Mouse (Mus musculus) gastrocnemius, postnatal 36 days (tissue): ENCODE data around the gene Nup160. TPM values are rescaled to one million over a fixed set of nuclear protein-coding genes. Genes with fewer than 3 reads are reported as not detected.

ENCODE experiments used
- DNase-seq, 2 experiments: peaks; one replicate each; pipeline ENCODE4 v3.0.0; 2022
- intact Hi-C: fragments of 180-260 bp; cut with DNase I; formaldehyde crosslinking; loops from one replicate; pipeline ENCODE4 v1.15.1; 2025
- total RNA-seq, 2 experiments: library from RNA; stranded (reverse); gene quantifications; 2 replicates each; pipeline ENCODE4 v1.2.3; 2021

Gene Nup160
- total RNA-seq, 2 experiments from 2014 or later: 9.9 to 13.6 TPM

- intact Hi-C loops: no loop called here
Observed at GRCm38 (mm10) chr2:90744285-90745052, 67.5 kb downstream of the Nup160 start.

GRCm38 (mm10) chr2:90745053-90745678 lies 68.2 kb downstream of the Nup160 start, which contains the start of gene Fnbp4:
TSS of gene Fnbp4 (plus strand) at chr2:90745370.
- DNase-seq: peak; percentile 95
- intact Hi-C loops: no loop called here

More at GRCm38 (mm10) chr2:90744285-90745052, 67.5 kb downstream of the Nup160 start:
- DNase-seq: no peak

- intact Hi-C loops: no loop called here
- DNase-seq: peak in 1 of 2 experiments; percentile 13
Observed at GRCm38 (mm10) chr2:90745740-90746537, 68.9 kb downstream of the Nup160 start.

- no peak for DNase-seq
- intact Hi-C loops: no loop called here
Observed at GRCm38 (mm10) chr2:90746538-90746865, 69.5 kb downstream of the Nup160 start.

- no peak for DNase-seq
- intact Hi-C loops: no loop called here
Observed at GRCm38 (mm10) chr2:90747131-90747530, 70.1 kb downstream of the Nup160 start.

GRCm38 (mm10) chr2:90749676-90750459 lies 72.9 kb downstream of the Nup160 start:
- intact Hi-C loops: loop anchor here (10.0 kb wide), 1 partner anchor 55 kb away; no protein-coding TSS in a partner anchor
- DNase-seq: no peak

- intact Hi-C loops: loop anchor here (10.0 kb wide), 1 partner anchor 59 kb away; no protein-coding TSS in a partner anchor
- DNase-seq: no peak
Observed at GRCm38 (mm10) chr2:90753565-90753964, 76.5 kb downstream of the Nup160 start.

- DNase-seq: no peak
- intact Hi-C loops: loop anchor here (10.0 kb wide), 1 partner anchor 59 kb away; no protein-coding TSS in a partner anchor
Observed at GRCm38 (mm10) chr2:90754188-90754587, 77.2 kb downstream of the Nup160 start.

GRCm38 (mm10) chr2:90765123-90765522 lies 88.1 kb downstream of the Nup160 start:
- DNase-seq: no peak
- intact Hi-C loops: no loop called here

GRCm38 (mm10) chr2:90781323-90781722 lies 104.3 kb downstream of the Nup160 start:
- intact Hi-C loops: no loop called here

GRCm38 (mm10) chr2:90781938-90782337 lies 104.9 kb downstream of the Nup160 start:
- intact Hi-C loops: no loop called here
- DNase-seq: no peak

More at GRCm38 (mm10) chr2:90781323-90781722, 104.3 kb downstream of the Nup160 start:
- DNase-seq: no peak

- intact Hi-C loops: no loop called here
- peak in 1 of 2 experiments; percentile 9 for DNase-seq
Observed at GRCm38 (mm10) chr2:90782458-90782857, 105.4 kb downstream of the Nup160 start, which contains the start of gene Agbl2. TSS of gene Agbl2 (plus strand) at chr2:90782727.

- intact Hi-C loops: no loop called here
- DNase-seq: peak in 1 of 2 experiments; percentile 23
Observed at GRCm38 (mm10) chr2:90782901-90783486, 106.0 kb downstream of the Nup160 start.

Other genes starting within 250 kb of the Nup160 start
- 1 to 10 TPM; 2.7 to 3.6 TPM for gene Ptprj, start 96.6 kb upstream of the Nup160 start, total RNA-seq
- 10 to 100 TPM; 14.7 to 17.3 TPM for gene Fnbp4, start 68.2 kb downstream of the Nup160 start, total RNA-seq
- under 1 TPM; 0.42 to 0.46 TPM for gene Agbl2, start 105.5 kb downstream of the Nup160 start, total RNA-seq
- 100 to 1,000 TPM; 133 to 153 TPM for gene Mtch2, start 169.9 kb downstream of the Nup160 start, total RNA-seq
- 1 to 10 TPM; 2.7 to 4.1 TPM for gene C1qtnf4, start 208.6 kb downstream of the Nup160 start, total RNA-seq
- 10 to 100 TPM; 13.6 to 14.2 TPM for gene Kbtbd4, start 227.5 kb downstream of the Nup160 start, total RNA-seq
- gene Ndufs3, start 227.6 kb downstream of the Nup160 start, total RNA-seq: 100 to 1,000 TPM; 448 to 474 TPM